Comparison of ENCODE assay signal across 25 mouse cellular contexts in the genomic region with DNA sequence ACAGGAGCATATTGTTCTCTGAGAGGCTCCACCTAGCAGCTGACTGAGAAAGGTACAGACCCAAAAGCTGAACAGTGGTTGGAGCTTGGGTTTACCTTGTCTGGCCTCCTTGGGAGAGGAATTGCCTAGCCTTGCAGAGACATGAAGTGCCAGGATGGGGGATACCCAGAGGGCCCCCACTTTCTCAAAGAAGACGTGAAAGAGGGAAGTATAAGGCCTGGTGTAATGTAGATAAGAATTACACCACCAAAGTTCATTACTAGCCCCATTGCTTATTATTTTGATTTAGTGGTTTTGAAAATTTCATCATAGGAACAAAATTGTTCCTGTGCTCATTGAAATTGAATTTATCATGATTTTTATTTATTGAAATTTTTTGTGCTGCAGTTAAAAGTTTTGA.
"Had no signal": no experiment of that assay in that cellular context is flagged by ENCODE, and none has a peak within 500 bp of the region (broad histone marks: within the 10 kb centered on the region; RNA-seq: fewer than 3 reads in every experiment).

No protein-coding gene starts in this region.

- DNase-seq: gastrocnemius, postnatal 14 days; gastrocnemius, postnatal 36 days; heart, adult 11 months; heart, adult 2 months; heart, postnatal 14 days; heart, postnatal 36 days; kidney, adult 11 months; kidney, adult 2 months; kidney, adult 9 months; kidney, postnatal 14 days; kidney, postnatal 36 days; layer of hippocampus, adult 9-11 months; layer of hippocampus, postnatal 36 days; left cerebral cortex, postnatal 4 days had no signal

- H3K27ac ChIP-seq: heart, adult 2 months; heart, embryonic 13.5 days; heart, embryonic 15.5 days; hindbrain, embryonic 13.5 days; hindbrain, embryonic 15.5 days; hindbrain, postnatal 0 days; kidney, embryonic 15.5 days; kidney, postnatal 0 days; limb, embryonic 13.5 days; limb, embryonic 15.5 days; liver, embryonic 12.5 days; liver, embryonic 14.5 days had no signal

- H3K27me3 ChIP-seq: heart, embryonic 13.5 days; heart, embryonic 15.5 days; hindbrain, embryonic 13.5 days; hindbrain, embryonic 15.5 days; kidney, embryonic 15.5 days; limb, embryonic 13.5 days; limb, embryonic 15.5 days; liver, embryonic 12.5 days had no signal

- H3K4me1 ChIP-seq: heart, embryonic 13.5 days; heart, embryonic 15.5 days; hindbrain, embryonic 13.5 days; hindbrain, embryonic 15.5 days; kidney, embryonic 15.5 days; limb, embryonic 13.5 days; limb, embryonic 15.5 days; liver, embryonic 12.5 days had no signal

- H3K9me3 ChIP-seq: heart, embryonic 13.5 days; heart, embryonic 15.5 days; hindbrain, embryonic 13.5 days; hindbrain, embryonic 15.5 days; kidney, embryonic 15.5 days; limb, embryonic 13.5 days; limb, embryonic 15.5 days; liver, embryonic 12.5 days had no signal

- H3K9ac ChIP-seq: heart, embryonic 13.5 days; heart, embryonic 15.5 days; hindbrain, embryonic 13.5 days; hindbrain, embryonic 15.5 days; kidney, embryonic 15.5 days; limb, embryonic 13.5 days; limb, embryonic 15.5 days; liver, embryonic 12.5 days; liver, embryonic 14.5 days had no signal

- H3K4me3 ChIP-seq: heart, adult 2 months; heart, embryonic 13.5 days; heart, embryonic 15.5 days; hindbrain, embryonic 13.5 days; hindbrain, embryonic 15.5 days; kidney, embryonic 15.5 days; limb, embryonic 13.5 days; limb, embryonic 15.5 days; liver, embryonic 12.5 days had no signal

- H3K36me3 ChIP-seq: heart, embryonic 13.5 days; heart, embryonic 15.5 days; hindbrain, embryonic 13.5 days; hindbrain, embryonic 15.5 days; kidney, embryonic 15.5 days; limb, embryonic 13.5 days; limb, embryonic 15.5 days; liver, embryonic 12.5 days had no signal
